Mouse (Mus musculus): ENCODE data around the gene Kif9. TPM values are rescaled to one million over a fixed set of nuclear protein-coding genes. Genes with fewer than 3 reads are reported as not detected.
A peak's percentile ranks its signal among the peaks of the same experiment; 100 is the strongest.

The Kif9 gene
- polyA plus RNA-seq (2015; fragmentation: Nextera tagmentation; extraction: Ambion mirVana): 0.84 and 1.2 TPM in 2 replicates

- ATAC-seq (replicated peaks; ENCODE audit: extremely low read depth, insufficient read depth, low FRiP score): peak; percentile 99
- WGBS: under 1% methylated on average over 53 of the region's 53 CpGs
- H3K9me3 ChIP-seq (replicated peaks; ENCODE audit: control insufficient read depth, low read length): no peaks in the 10 kb centered on the region
Measured at GRCm38 (mm10) chr9:110476124-110477091, at the start of gene Kif9, which contains the start of gene Klhl18. Kif9 (plus strand) TSS chr9:110476958. Klhl18 (minus strand) TSS chr9:110476694.

GRCm38 (mm10) chr9:110431241-110431640 is 45.5 kb upstream of the Kif9 start:
- Histone ChIP-seq H3K4me3 (ENCODE audit: low read length) (no peak overlapping the region), H3K4me1 (ENCODE audit: control insufficient read depth, insufficient read depth, low read length) (no peaks in the 10 kb centered on the region), H3K9ac (ENCODE audit: low read length) (no peak overlapping the region), H3K4me2 (ENCODE audit: low read depth, low read length) (no peak overlapping the region), H3K36me3 (ENCODE audit: control insufficient read depth, insufficient read depth) (peaks cover 8% of the 10 kb centered on the region; the same call in 1 of the 2 replicates), H3K9me3 (replicated peaks; ENCODE audit: control insufficient read depth, low read length) (no peaks in the 10 kb centered on the region), H3K27me3 (ENCODE audit: control insufficient read depth, insufficient read depth, low read length) (no peaks in the 10 kb centered on the region), H3K27ac (ENCODE audit: low read length) (no peak overlapping the region)
- 69% methylated on average over 8 of the region's 8 CpGs for WGBS
- no peak for ATAC-seq (replicated peaks; ENCODE audit: extremely low read depth, insufficient read depth, low FRiP score)

More at GRCm38 (mm10) chr9:110476124-110477091, at the start of gene Kif9, which contains the start of gene Klhl18:
- H3K4me1 ChIP-seq (ENCODE audit: control insufficient read depth, insufficient read depth, low read length): peaks cover 10% of the 10 kb centered on the region
- peak within 1 kb of the TSS; percentile 93 for H3K27ac ChIP-seq (ENCODE audit: low read length)
- H3K9ac ChIP-seq (ENCODE audit: low read length): peak within 1 kb of the TSS; percentile 81
- H3K36me3 ChIP-seq (ENCODE audit: control insufficient read depth, insufficient read depth): 0 out of 2 replicates have a peak, but pooled peaks cover 2% of the 10 kb centered on the region
- peak within 1 kb of the TSS; percentile 93 for H3K4me3 ChIP-seq (ENCODE audit: low read length)
- no peaks in the 10 kb centered on the region for H3K27me3 ChIP-seq (ENCODE audit: control insufficient read depth, insufficient read depth, low read length)
- H3K4me2 ChIP-seq (ENCODE audit: low read depth, low read length): peak within 1 kb of the TSS; percentile 75

GRCm38 (mm10) chr9:110433045-110433444 is 43.7 kb upstream of the Kif9 start:
- no peak overlapping the region for H3K27ac ChIP-seq (ENCODE audit: low read length)
- H3K9me3 ChIP-seq (replicated peaks; ENCODE audit: control insufficient read depth, low read length): no peaks in the 10 kb centered on the region
- no peaks in the 10 kb centered on the region for H3K27me3 ChIP-seq (ENCODE audit: control insufficient read depth, insufficient read depth, low read length)
- no peak overlapping the region for H3K9ac ChIP-seq (ENCODE audit: low read length)
- peaks cover 5% of the 10 kb centered on the region; the same call in 1 of the 2 replicates for H3K36me3 ChIP-seq (ENCODE audit: control insufficient read depth, insufficient read depth)
- H3K4me2 ChIP-seq (ENCODE audit: low read depth, low read length): no peak overlapping the region
- no peaks in the 10 kb centered on the region for H3K4me1 ChIP-seq (ENCODE audit: control insufficient read depth, insufficient read depth, low read length)
- no peak for ATAC-seq (replicated peaks; ENCODE audit: extremely low read depth, insufficient read depth, low FRiP score)
- 95% methylated on average over 2 of the region's 2 CpGs for WGBS
- no peak overlapping the region for H3K4me3 ChIP-seq (ENCODE audit: low read length)

- Histone ChIP-seq H3K27me3 (ENCODE audit: control insufficient read depth, insufficient read depth, low read length) (no peaks in the 10 kb centered on the region), H3K9me3 (replicated peaks; ENCODE audit: control insufficient read depth, low read length) (no peaks in the 10 kb centered on the region), H3K4me3 (ENCODE audit: low read length) (no peak overlapping the region), H3K36me3 (ENCODE audit: control insufficient read depth, insufficient read depth) (peaks cover 5% of the 10 kb centered on the region; the same call in 1 of the 2 replicates), H3K9ac (ENCODE audit: low read length) (no peak overlapping the region), H3K27ac (ENCODE audit: low read length) (no peak overlapping the region), H3K4me2 (ENCODE audit: low read depth, low read length) (no peak overlapping the region), H3K4me1 (ENCODE audit: control insufficient read depth, insufficient read depth, low read length) (no peaks in the 10 kb centered on the region)
- ATAC-seq (replicated peaks; ENCODE audit: extremely low read depth, insufficient read depth, low FRiP score): no peak
- WGBS: 93% methylated on average over 11 of the region's 11 CpGs
Measured at GRCm38 (mm10) chr9:110436041-110436440, 40.7 kb upstream of the Kif9 start.

- Histone ChIP-seq H3K27me3 (ENCODE audit: control insufficient read depth, insufficient read depth, low read length) (no peaks in the 10 kb centered on the region), H3K9ac (ENCODE audit: low read length) (no peak overlapping the region), H3K4me2 (ENCODE audit: low read depth, low read length) (no peak overlapping the region), H3K4me3 (ENCODE audit: low read length) (no peak overlapping the region), H3K4me1 (ENCODE audit: control insufficient read depth, insufficient read depth, low read length) (no peaks in the 10 kb centered on the region), H3K27ac (ENCODE audit: low read length) (no peak overlapping the region), H3K36me3 (ENCODE audit: control insufficient read depth, insufficient read depth) (peaks cover 10% of the 10 kb centered on the region), H3K9me3 (replicated peaks; ENCODE audit: control insufficient read depth, low read length) (no peaks in the 10 kb centered on the region)
- ATAC-seq (replicated peaks; ENCODE audit: extremely low read depth, insufficient read depth, low FRiP score): no peak
- WGBS: 53% methylated on average over 2 of the region's 5 CpGs
Measured at GRCm38 (mm10) chr9:110440049-110440448, 36.7 kb upstream of the Kif9 start.

GRCm38 (mm10) chr9:110440559-110440958 is 36.2 kb upstream of the Kif9 start:
- Histone ChIP-seq H3K4me2 (ENCODE audit: low read depth, low read length) (no peak overlapping the region), H3K9me3 (replicated peaks; ENCODE audit: control insufficient read depth, low read length) (no peaks in the 10 kb centered on the region), H3K4me1 (ENCODE audit: control insufficient read depth, insufficient read depth, low read length) (no peaks in the 10 kb centered on the region), H3K36me3 (ENCODE audit: control insufficient read depth, insufficient read depth) (peaks cover 8% of the 10 kb centered on the region), H3K9ac (ENCODE audit: low read length) (no peak overlapping the region), H3K27ac (ENCODE audit: low read length) (no peak overlapping the region), H3K4me3 (ENCODE audit: low read length) (no peak overlapping the region), H3K27me3 (ENCODE audit: control insufficient read depth, insufficient read depth, low read length) (no peaks in the 10 kb centered on the region)
- WGBS: 87% methylated on average over 6 of the region's 6 CpGs
- ATAC-seq (replicated peaks; ENCODE audit: extremely low read depth, insufficient read depth, low FRiP score): no peak

GRCm38 (mm10) chr9:110448356-110448755 is 28.4 kb upstream of the Kif9 start:
- no peak overlapping the region for H3K9ac ChIP-seq (ENCODE audit: low read length)
- 74% methylated on average over 15 of the region's 15 CpGs for WGBS
- no peaks in the 10 kb centered on the region for H3K4me1 ChIP-seq (ENCODE audit: control insufficient read depth, insufficient read depth, low read length)
- H3K4me3 ChIP-seq (ENCODE audit: low read length): no peak overlapping the region
- no peaks in the 10 kb centered on the region for H3K9me3 ChIP-seq (replicated peaks; ENCODE audit: control insufficient read depth, low read length)
- no peaks in the 10 kb centered on the region for H3K27me3 ChIP-seq (ENCODE audit: control insufficient read depth, insufficient read depth, low read length)
- no peak overlapping the region for H3K27ac ChIP-seq (ENCODE audit: low read length)
- no peak overlapping the region for H3K4me2 ChIP-seq (ENCODE audit: low read depth, low read length)
- H3K36me3 ChIP-seq (ENCODE audit: control insufficient read depth, insufficient read depth): peaks cover 10% of the 10 kb centered on the region
- no peak for ATAC-seq (replicated peaks; ENCODE audit: extremely low read depth, insufficient read depth, low FRiP score)

GRCm38 (mm10) chr9:110448857-110449617 is 27.7 kb upstream of the Kif9 start:
- H3K27ac ChIP-seq (ENCODE audit: low read length): no peak overlapping the region
- WGBS: 27% methylated on average over 11 of the region's 11 CpGs
- H3K9me3 ChIP-seq (replicated peaks; ENCODE audit: control insufficient read depth, low read length): no peaks in the 10 kb centered on the region
- no peaks in the 10 kb centered on the region for H3K4me1 ChIP-seq (ENCODE audit: control insufficient read depth, insufficient read depth, low read length)
- H3K27me3 ChIP-seq (ENCODE audit: control insufficient read depth, insufficient read depth, low read length): no peaks in the 10 kb centered on the region
- H3K9ac ChIP-seq (ENCODE audit: low read length): no peak overlapping the region
- H3K36me3 ChIP-seq (ENCODE audit: control insufficient read depth, insufficient read depth): peaks cover 10% of the 10 kb centered on the region
- H3K4me2 ChIP-seq (ENCODE audit: low read depth, low read length): no peak overlapping the region
- no peak overlapping the region for H3K4me3 ChIP-seq (ENCODE audit: low read length)
- peak; percentile 60 for ATAC-seq (replicated peaks; ENCODE audit: extremely low read depth, insufficient read depth, low FRiP score)

Data from heart, embryonic 16.5 days (tissue).